Mouse (Mus musculus): ENCODE data around the gene Serpina12. TPM values are rescaled to one million over a fixed set of nuclear protein-coding genes. Genes with fewer than 3 reads are reported as not detected.

Serpina12 gene
- not detected in 2 replicates for polyA plus RNA-seq (2012; rRNA removed)

GRCm38 (mm10) chr12:104044343-104044742 is at the start of gene Serpina12:
Serpina12 (minus strand) TSS chr12:104044443.

GRCm38 (mm10) chr12:104013620-104014019 is 30.6 kb downstream of the Serpina12 start, which contains the start of gene Serpina9:
Serpina9 (minus strand) TSS chr12:104013755.

GRCm38 (mm10) chr12:103989857-103990256 is 54.4 kb downstream of the Serpina12 start, which contains the start of gene Serpina11:
Serpina11 (minus strand) TSS chr12:103989957.

Other genes starting within 250 kb of the Serpina12 start
- gene Serpina1b, start 214.1 kb downstream of the Serpina12 start, polyA plus RNA-seq (2012; rRNA removed), result 0.06 and 0.16 TPM in 2 replicates
- gene Serpina1a, start 180.9 kb downstream of the Serpina12 start, polyA plus RNA-seq (2012; rRNA removed), result not detected in 2 replicates
- gene Serpina1c, start 139.6 kb downstream of the Serpina12 start, polyA plus RNA-seq (2012; rRNA removed), result 0.08 TPM in 1 of 2 replicates, not detected in the other
- 0.08 TPM in 1 of 2 replicates, not detected in the other for gene Serpina1e, start 85.5 kb downstream of the Serpina12 start, polyA plus RNA-seq (2012; rRNA removed)
- not detected in 2 replicates for gene Serpina11, start 54.5 kb downstream of the Serpina12 start, polyA plus RNA-seq (2012; rRNA removed)
- 0.09 TPM in 1 of 2 replicates, not detected in the other for gene Serpina9, start 30.7 kb downstream of the Serpina12 start, polyA plus RNA-seq (2012; rRNA removed)
- gene Serpina5, start 56.7 kb upstream of the Serpina12 start, polyA plus RNA-seq (2012; rRNA removed), result not detected in 2 replicates
- gene Serpina3a, start 68.3 kb upstream of the Serpina12 start, polyA plus RNA-seq (2012; rRNA removed), result not detected in 2 replicates
- gene Serpina3b, start 83.6 kb upstream of the Serpina12 start, polyA plus RNA-seq (2012; rRNA removed), result not detected in 2 replicates
- not detected in 2 replicates for gene Serpina3c, start 109.4 kb upstream of the Serpina12 start, polyA plus RNA-seq (2012; rRNA removed)
- gene Serpina3f, start 170.1 kb upstream of the Serpina12 start, polyA plus RNA-seq (2012; rRNA removed), result 0.22 and 0.59 TPM in 2 replicates
- 0.92 and 4.2 TPM in 2 replicates for gene Serpina3g, start 191.8 kb upstream of the Serpina12 start, polyA plus RNA-seq (2012; rRNA removed)
- gene Serpina3i, start 218.7 kb upstream of the Serpina12 start, polyA plus RNA-seq (2012; rRNA removed), result 0.09 and 0.11 TPM in 2 replicates

Data from central nervous system, embryonic 14 days (tissue).